Mouse (Mus musculus): ENCODE results near the gene Gdap2.

- TF ChIP-seq CTCF (IDR thresholded peaks at IDR 0.05; ENCODE audit: low read depth) (no peak), EP300 (IDR thresholded peaks at IDR 0.05; ENCODE audit: low read depth) (no peak)
These were observed 40.2 kb upstream of the Gdap2 start for GRCm38 (mm10) chr3:100121961-100122360.

Data from liver, postnatal 0 days (tissue).